Mouse (Mus musculus): ENCODE measurements around the gene Tmem106c. TPM values are rescaled to one million over a fixed set of nuclear protein-coding genes. Genes with fewer than 3 reads are reported as not detected.

Tmem106c gene
- 17.0 TPM for polyA plus RNA-seq (2017; shearing (Covaris generic))

GRCm38 (mm10) chr15:97963989-97964835 is at the start of gene Tmem106c:
Gene Tmem106c, plus strand, starts transcription at chr15:97964200.

GRCm38 (mm10) chr15:98003822-98004739 is 40.1 kb downstream of the Tmem106c start, which contains the start of gene Col2a1:
Gene Col2a1, minus strand, starts transcription at chr15:98004695.

Other genes starting within 250 kb of the Tmem106c start
- gene Endou, start 232.9 kb upstream of the Tmem106c start, polyA plus RNA-seq (2017; shearing (Covaris generic)) = not detected
- gene Rapgef3, start 196.2 kb upstream of the Tmem106c start, polyA plus RNA-seq (2017; shearing (Covaris generic)) = 0.94 TPM
- gene Slc48a1, start 185.7 kb upstream of the Tmem106c start, polyA plus RNA-seq (2017; shearing (Covaris generic)) = 40.2 TPM
- 47.9 TPM for gene Hdac7, start 119.7 kb upstream of the Tmem106c start, polyA plus RNA-seq (2017; shearing (Covaris generic))
- gene Vdr, start 53.6 kb upstream of the Tmem106c start, polyA plus RNA-seq (2017; shearing (Covaris generic)) = 0.22 TPM
- gene Col2a1, start 40.5 kb downstream of the Tmem106c start, polyA plus RNA-seq (2017; shearing (Covaris generic)) = not detected
- gene Pfkm, start 128.4 kb downstream of the Tmem106c start, polyA plus RNA-seq (2017; shearing (Covaris generic)) = 8.4 TPM
- 37.5 TPM for gene Senp1, start 129.5 kb downstream of the Tmem106c start, polyA plus RNA-seq (2017; shearing (Covaris generic))
- gene Asb8, start 201.4 kb downstream of the Tmem106c start, polyA plus RNA-seq (2017; shearing (Covaris generic)) = 16.3 TPM
- gene Ccdc184, start 203.0 kb downstream of the Tmem106c start, polyA plus RNA-seq (2017; shearing (Covaris generic)) = 0.16 TPM
- gene Olfr288, start 231.3 kb downstream of the Tmem106c start, polyA plus RNA-seq (2017; shearing (Covaris generic)) = not detected

All from effector memory CD4-positive, alpha-beta T cell, adult 5 months (primary cell).